Mouse (Mus musculus): ENCODE results near the gene Cldnd1.

DNA sequence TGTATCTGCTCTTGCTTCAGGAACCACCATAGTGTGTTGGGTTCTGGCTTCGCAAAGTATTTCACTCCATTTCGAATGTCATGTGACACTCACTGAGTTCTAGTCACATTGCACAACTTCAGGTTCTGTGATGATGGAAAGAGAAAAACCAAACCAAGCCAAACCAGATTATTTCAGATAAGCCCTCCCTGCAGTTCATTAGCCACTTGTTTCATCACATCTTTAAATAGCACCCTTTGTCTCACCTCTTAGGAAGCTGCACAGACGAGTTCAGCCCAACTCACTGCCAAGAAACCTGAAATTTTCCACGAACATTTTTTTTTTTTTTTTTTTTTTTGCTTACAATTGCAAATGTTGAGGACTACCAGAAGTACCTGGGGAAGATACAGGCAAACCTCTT, 19.0 kb downstream of the Cldnd1 start:
- TF ChIP-seq POLR2A (IDR thresholded peaks at IDR 0.05; ENCODE audit: low read depth, low read length) (no peak), CTCF (IDR thresholded peaks at IDR 0.05; ENCODE audit: extremely low read depth, insufficient read depth, insufficient read length, insufficient replicate concordance) (no peak)
